Mouse (Mus musculus) megakaryocyte, embryonic 14.5 days (primary cell): ENCODE measurements around the gene Zfp943.

ENCODE experiments used
- FLI1 ChIP-seq: IDR thresholded peaks from 2 replicates; pipeline ENCODE4 v1.6.1; 2012; ENCODE audit warnings: low read length, inconsistent platforms, mixed read lengths
- GATA1 ChIP-seq: IDR thresholded peaks from 3 replicates; pipeline ENCODE4 v1.6.1; 2012; ENCODE audit warnings: mixed read lengths, low read length, inconsistent platforms, borderline replicate concordance

- TF ChIP-seq FLI1 (no peak), GATA1 (no peak)
These were observed 118.8 kb downstream of the Zfp943 start for GRCm38 (mm10) chr17:22081031-22081631.
